Mouse (Mus musculus) midbrain, postnatal 0 days (tissue): ENCODE data around the gene Wfdc3. TPM values are rescaled to one million over a fixed set of nuclear protein-coding genes. Genes with fewer than 3 reads are reported as not detected.
"Not testable (repeated sequence)": the region's sequence is repeated elsewhere in the genome, so short reads cannot be mapped to it uniquely, and the experiment has no call there.

Experiments
- ATAC-seq: fragments of 200-750 bp; cut with Nextera tagmentation; 2 replicates; pipeline ENCODE4 v1.8.0; 2017; ENCODE audit warnings: moderate number of reproducible peaks, mild to moderate bottlenecking, moderate TSS enrichment, moderate library complexity; ENCODE audit not compliant: low FRiP score
- DNase-seq: peaks from one replicate; pipeline ENCODE4 v3.0.0-alpha.2; 2015; ENCODE audit warnings: low spot score
- H3K27ac ChIP-seq: fragments of 300-500 bp; sonication (generic); 2 replicates; pipeline ENCODE4 v1.5.1; 2014; ENCODE audit warnings: low read depth, mild to moderate bottlenecking, low read length, mixed read lengths
- H3K27me3 ChIP-seq: fragments of 300-500 bp; sonication (generic); 2 replicates; pipeline ENCODE4 v1.6.1; 2014; ENCODE audit warnings: low read length, control low read depth, mixed read lengths; ENCODE audit not compliant: insufficient read depth
- H3K36me3 ChIP-seq: fragments of 300-500 bp; sonication (generic); 2 replicates; pipeline ENCODE4 v1.6.1; 2014; ENCODE audit warnings: low read length, control low read depth, mixed read lengths; ENCODE audit not compliant: insufficient read depth
- H3K4me1 ChIP-seq: fragments of 300-500 bp; sonication (generic); 2 replicates; pipeline ENCODE4 v1.6.1; 2014; ENCODE audit warnings: mild to moderate bottlenecking, control low read depth, antibody characterized with exemption, low read length, mixed read lengths; ENCODE audit not compliant: insufficient read depth
- H3K4me2 ChIP-seq: fragments of 300-500 bp; sonication (generic); 2 replicates; pipeline ENCODE4 v1.6.1; 2014; ENCODE audit warnings: low read depth, mild to moderate bottlenecking, low read length, mixed read lengths; ENCODE audit not compliant: poor library complexity, severe bottlenecking
- H3K4me3 ChIP-seq: fragments of 300-500 bp; sonication (generic); 2 replicates; pipeline ENCODE4 v1.5.1; 2014; ENCODE audit warnings: low read depth, mild to moderate bottlenecking, low read length, moderate library complexity
- H3K9ac ChIP-seq: fragments of 300-500 bp; sonication (generic); replicated peaks from 2 replicates; pipeline ENCODE4 v1.6.1; 2014; ENCODE audit warnings: mild to moderate bottlenecking, low read length, moderate library complexity, mixed read lengths; ENCODE audit not compliant: poor library complexity, severe bottlenecking
- H3K9me3 ChIP-seq: fragments of 300-500 bp; sonication (generic); 2 replicates; pipeline ENCODE4 v1.6.1; 2016; ENCODE audit warnings: low read length, control low read depth
- CTCF ChIP-seq: IDR thresholded peaks from 2 replicates; pipeline ENCODE4 v1.5.1; 2016; ENCODE audit warnings: antibody characterized with exemption, mild to moderate bottlenecking
- WGBS: fragments of 180-500 bp; shearing (Covaris S2); extraction: QIAGEN DNeasy Blood & Tissue Kit; methylation state at CpG from one replicate; pipeline ENCODE4 v1.1.7; 2014; 5-methylcytosine and 5-hydroxymethylcytosine counted together
- polyA plus RNA-seq: library from polyadenylated mRNA; unstranded; fragments of >200 nt; fragmentation: Nextera tagmentation; extraction: Ambion mirVana; gene quantifications from 2 replicates; pipeline ENCODE4 v1.2.1, GENCODE M21; 2015
- total RNA-seq: library from RNA; depleted of rRNA; stranded (reverse); fragments of >200 nt; gene quantifications from 2 replicates; pipeline ENCODE4 v1.2.3, GENCODE M21; 2014

The Wfdc3 gene
- total and polyA plus RNA-seq, 2 experiments from 2014 or later, result 0.16 to 0.60 TPM

DNA sequence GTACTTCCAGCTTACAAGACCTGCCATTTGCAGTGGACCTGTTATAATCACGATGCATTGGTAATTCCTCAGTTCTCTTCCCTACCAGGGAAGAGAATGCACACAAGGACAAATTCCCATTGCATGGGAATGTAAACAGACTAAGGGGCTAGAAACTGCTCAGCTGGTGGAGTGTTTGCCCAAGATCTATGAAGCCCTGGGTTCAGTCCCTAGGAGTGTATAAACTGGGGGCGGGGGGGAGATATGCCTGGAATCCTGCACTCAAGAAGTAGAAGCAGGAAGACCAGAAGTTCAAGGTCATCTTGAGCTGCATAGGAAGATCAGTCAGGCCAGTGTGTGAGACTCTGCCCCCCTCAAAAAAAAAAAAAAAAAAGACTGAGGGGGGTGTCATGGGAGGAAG lies 12.5 kb downstream of the Wfdc3 start:
- H3K9me3 ChIP-seq, result no peaks in the 10 kb centered on the region
- ATAC-seq (no peak), DNase-seq (no peak)
- WGBS, result 84% methylated on average over 2 of the region's 2 CpGs
- no peak overlapping the region for H3K4me2 ChIP-seq
- H3K4me1 ChIP-seq, result no peaks in the 10 kb centered on the region
- no peak for TF ChIP-seq CTCF
- no peak overlapping the region for H3K4me3 ChIP-seq
- no peaks in the 10 kb centered on the region for H3K27me3 ChIP-seq
- H3K9ac ChIP-seq, result no peak overlapping the region
- H3K36me3 ChIP-seq, result no peaks in the 10 kb centered on the region
- H3K27ac ChIP-seq, result no peak overlapping the region

GRCm38 (mm10) chr2:164731719-164732118 lies 14.0 kb downstream of the Wfdc3 start:
- Histone ChIP-seq H3K4me1 (no peaks in the 10 kb centered on the region), H3K4me2 (no peak overlapping the region), H3K27me3 (no peaks in the 10 kb centered on the region; the same call in 1 of the 2 replicates), H3K27ac (no peak overlapping the region), H3K36me3 (no peaks in the 10 kb centered on the region), H3K9me3 (no peaks in the 10 kb centered on the region), H3K9ac (no peak overlapping the region), H3K4me3 (no peak overlapping the region)
- no peak for TF ChIP-seq CTCF
- WGBS, result 87% methylated on average over 5 of the region's 5 CpGs
- DNase-seq, result no peak
- ATAC-seq, result no peak

GRCm38 (mm10) chr2:164725895-164726619 lies 19.7 kb downstream of the Wfdc3 start:
- Histone ChIP-seq H3K4me3 (no peak overlapping the region), H3K27ac (no peak overlapping the region), H3K4me1 (no peaks in the 10 kb centered on the region), H3K27me3 (no peaks in the 10 kb centered on the region; the same call in 1 of the 2 replicates), H3K9me3 (no peaks in the 10 kb centered on the region), H3K4me2 (no peak overlapping the region), H3K36me3 (no peaks in the 10 kb centered on the region), H3K9ac (no peak overlapping the region)
- 24% methylated on average over 6 of the region's 6 CpGs for WGBS
- peak; percentile 86 for DNase-seq
- no peak for ATAC-seq
- TF ChIP-seq CTCF, result peak; percentile 87

GRCm38 (mm10) chr2:164723276-164723675 lies 22.5 kb downstream of the Wfdc3 start:
- H3K27me3 ChIP-seq, result no peaks in the 10 kb centered on the region; the same call in 1 of the 2 replicates
- H3K36me3 ChIP-seq, result no peaks in the 10 kb centered on the region
- no peak overlapping the region for H3K4me3 ChIP-seq
- H3K4me1 ChIP-seq, result no peaks in the 10 kb centered on the region
- H3K27ac ChIP-seq, result no peak overlapping the region
- WGBS, result 63% methylated on average over 4 of the region's 4 CpGs
- no peak overlapping the region for H3K9ac ChIP-seq
- DNase-seq (no peak), ATAC-seq (no peak)
- no peak overlapping the region for H3K4me2 ChIP-seq
- H3K9me3 ChIP-seq, result no peaks in the 10 kb centered on the region
- TF ChIP-seq CTCF, result no peak

- WGBS, result 91% methylated on average over 20 of the region's 23 CpGs
- not testable (repeated sequence) for H3K4me1 ChIP-seq, ATAC-seq, H3K4me2 ChIP-seq, H3K27me3 ChIP-seq, DNase-seq, H3K4me3 ChIP-seq, H3K9me3 ChIP-seq, H3K36me3 ChIP-seq, H3K9ac ChIP-seq, H3K27ac ChIP-seq
Measured at GRCm38 (mm10) chr2:164716194-164716786, 29.4 kb downstream of the Wfdc3 start.

GRCm38 (mm10) chr2:164715005-164715404 lies 30.7 kb downstream of the Wfdc3 start, which contains the start of gene Spint5:
Gene Spint5 (plus strand): TSS chr2:164715305.
- H3K9me3 ChIP-seq, result no peaks in the 10 kb centered on the region
- WGBS, result 85% methylated on average over 6 of the region's 6 CpGs
- no peak for TF ChIP-seq CTCF
- H3K9ac ChIP-seq, result no peak within 1 kb of the TSS
- H3K27me3 ChIP-seq, result no peaks in the 10 kb centered on the region
- no peak within 1 kb of the TSS for H3K4me3 ChIP-seq
- no peak within 1 kb of the TSS for H3K27ac ChIP-seq
- no peak for DNase-seq
- H3K36me3 ChIP-seq, result no peaks in the 10 kb centered on the region
- no peak for ATAC-seq
- no peaks in the 10 kb centered on the region for H3K4me1 ChIP-seq
- H3K4me2 ChIP-seq, result no peak within 1 kb of the TSS
